Mouse (Mus musculus) thymus, postnatal 14 days (tissue): ENCODE measurements at regions not wholly inside any gene's neighbourhood (a gene's known extent, or its start where the extent isn't known, plus 50 kb on each side); places are given as distances from the start of the nearest gene placed in this dataset.
A peak's percentile ranks its signal among the peaks of the same experiment; 100 is the strongest.

ENCODE experiments used
- DNase-seq: peaks from one replicate; pipeline ENCODE4 v3.0.0; 2021

DNA sequence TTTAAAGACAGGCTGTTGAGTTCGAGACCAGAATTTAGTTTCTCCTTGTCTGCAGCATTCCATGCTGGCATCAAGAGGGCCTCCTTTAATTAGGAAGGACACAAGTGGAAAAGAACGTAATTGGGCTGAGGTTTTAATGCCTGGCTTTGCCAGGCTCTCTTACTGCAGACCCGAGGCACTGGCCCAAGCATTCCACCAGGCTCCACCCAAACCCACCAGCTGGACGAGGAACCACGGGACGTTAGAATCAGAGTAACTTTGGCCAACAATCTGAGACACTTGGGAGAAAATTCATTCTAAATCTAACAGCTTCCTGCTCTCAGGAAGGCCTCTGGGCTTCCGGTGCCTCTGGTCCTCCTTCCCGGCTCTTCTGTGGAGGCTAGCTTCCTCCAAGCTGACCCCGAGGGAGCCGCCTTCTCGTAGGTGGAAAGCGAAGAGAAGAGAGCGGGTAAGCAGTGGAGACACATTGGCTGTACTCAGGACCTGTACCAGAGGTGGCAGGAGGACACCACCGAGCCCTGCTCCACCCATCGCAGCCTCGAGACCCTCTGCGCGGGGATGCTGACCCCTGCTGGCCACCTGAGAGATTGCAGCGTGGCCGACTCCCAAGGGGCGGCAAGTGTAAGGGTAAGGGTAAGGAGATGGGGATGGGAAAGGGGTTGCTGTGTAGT, 105.5 kb downstream of the Tmem17 start:
- DNase-seq: peak; percentile 87

DNA sequence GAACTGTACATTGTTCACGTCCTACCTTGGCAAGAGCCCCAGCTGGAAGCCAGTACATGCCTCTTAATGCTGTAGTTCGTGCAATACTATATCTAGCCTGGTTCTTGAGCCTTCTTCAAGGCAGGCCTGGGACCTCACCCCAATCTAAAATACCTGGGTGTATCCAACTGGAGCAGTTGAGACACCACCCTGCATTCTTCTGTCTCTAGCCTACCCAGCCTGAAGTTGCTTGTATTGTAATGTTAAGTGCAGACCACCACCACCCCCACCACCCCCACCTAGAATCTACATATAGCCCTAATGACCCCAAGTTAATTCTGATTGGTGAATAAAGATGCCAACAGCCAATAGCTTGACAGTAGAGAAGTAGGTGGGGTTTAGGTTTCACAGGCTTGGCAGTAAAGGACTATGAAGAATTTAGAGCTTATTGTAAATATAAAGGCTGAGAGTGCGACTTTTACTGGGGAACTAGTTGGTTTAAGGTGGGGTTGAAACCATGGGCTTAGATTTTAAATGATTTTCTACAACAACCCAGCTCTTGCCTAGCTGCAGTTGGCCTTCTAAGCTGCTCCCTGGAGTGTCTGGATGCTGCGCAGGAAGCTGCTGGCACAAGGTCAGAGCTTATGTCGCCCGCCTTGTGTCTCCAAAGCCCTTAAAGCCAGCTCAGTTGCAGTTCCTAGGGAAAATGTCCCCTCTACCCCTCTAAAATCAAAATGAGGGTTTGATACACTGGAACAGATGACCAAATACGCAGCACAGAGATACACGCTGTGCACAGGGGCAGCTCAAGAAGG, 109.2 kb downstream of the Tmem17 start:
- no peak for DNase-seq

DNA sequence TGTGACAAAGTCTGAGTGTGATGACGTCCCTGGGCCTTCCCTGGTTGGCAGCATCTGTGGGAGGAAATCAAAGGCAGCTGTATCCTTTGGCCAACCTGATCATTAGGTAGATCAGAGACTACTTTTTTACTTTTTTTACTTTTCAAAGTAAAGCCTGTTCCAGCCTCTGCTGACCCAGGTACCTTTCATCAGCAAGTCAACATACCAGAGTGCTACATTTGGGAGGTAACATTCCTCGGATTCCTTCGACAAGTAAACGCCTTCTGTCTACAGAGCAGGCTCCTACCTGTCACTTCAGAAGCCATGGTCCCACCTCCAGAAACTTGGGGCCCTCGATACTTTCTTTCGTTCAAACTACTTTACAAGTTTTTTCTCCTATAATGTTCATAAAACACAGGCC, 110.0 kb downstream of the Tmem17 start:
- DNase-seq: no peak

DNA sequence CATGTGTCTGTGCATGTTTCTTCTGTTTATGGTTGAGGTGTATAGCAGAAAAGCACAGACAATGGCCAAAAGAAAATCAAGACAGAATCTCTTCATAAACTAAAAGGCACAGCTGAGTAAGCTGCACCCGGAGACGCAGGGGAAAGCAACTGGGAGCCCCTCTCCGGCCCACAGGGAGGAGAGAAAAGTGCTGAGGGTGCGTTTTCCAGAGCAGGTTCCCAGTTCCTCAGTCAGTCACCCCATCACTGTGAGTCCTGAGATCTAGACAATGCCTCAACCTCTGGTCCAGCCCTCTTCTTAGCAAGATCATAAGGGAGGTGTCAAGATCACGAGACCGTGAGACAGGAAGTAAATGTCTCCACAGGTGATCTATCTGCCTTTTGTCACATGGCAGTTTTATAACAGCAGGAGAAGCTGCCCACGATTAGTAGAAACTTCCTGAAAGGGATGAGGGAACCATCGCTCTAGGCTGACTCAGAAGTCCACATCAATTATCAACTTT, 110.7 kb downstream of the Tmem17 start:
- no peak for DNase-seq

GRCm38 (mm10) chr11:22626407-22626806, 114.5 kb downstream of the Tmem17 start:
- DNase-seq: no peak

DNA sequence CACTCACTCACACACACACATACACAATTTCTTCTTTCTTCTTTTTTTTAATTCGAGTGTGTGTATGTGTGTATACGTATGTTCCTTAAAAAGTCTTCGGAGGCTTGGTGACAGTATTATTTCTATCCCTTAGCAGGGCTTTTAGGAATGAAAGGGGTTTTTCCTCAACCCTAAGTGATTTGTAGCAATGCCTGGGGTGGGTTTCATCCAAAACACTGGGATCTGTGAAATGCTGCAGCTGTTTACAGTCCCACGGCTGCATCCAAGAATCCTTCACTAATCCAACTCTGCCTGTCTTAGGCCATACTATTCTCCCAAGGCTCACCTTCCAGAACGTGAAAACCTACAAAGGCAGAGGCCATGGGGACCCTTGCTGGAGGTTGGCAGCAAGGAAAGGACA, 116.6 kb downstream of the Tmem17 start:
- no peak for DNase-seq

- DNase-seq: no peak
Measured at GRCm38 (mm10) chr11:22628979-22629378, 117.1 kb downstream of the Tmem17 start.

DNA sequence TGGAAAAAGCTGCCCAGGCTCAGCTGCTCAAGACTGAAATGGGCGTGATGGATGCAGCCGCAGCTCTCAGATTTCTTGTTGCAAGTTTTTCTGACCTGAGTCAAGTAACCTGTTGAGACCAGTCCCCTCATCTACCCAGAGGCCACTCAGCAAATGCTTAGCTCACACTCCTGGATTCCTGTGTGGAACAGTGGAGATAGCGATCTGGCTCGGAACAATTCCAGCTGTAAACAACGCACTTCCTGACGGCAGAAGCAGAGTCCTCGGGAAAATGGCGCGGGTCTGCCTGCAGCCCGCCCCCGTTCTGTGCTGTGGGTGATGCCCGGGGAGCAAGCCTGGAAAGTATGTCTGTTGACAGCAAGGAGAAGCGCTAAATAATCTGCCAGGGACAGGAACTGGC, 117.7 kb downstream of the Tmem17 start:
- no peak for DNase-seq

GRCm38 (mm10) chr11:22629991-22630390, 118.1 kb downstream of the Tmem17 start:
- DNase-seq: no peak

- DNase-seq: no peak
Measured at GRCm38 (mm10) chr11:22630982-22631381, 119.1 kb downstream of the Tmem17 start.

- peak; percentile 37 for DNase-seq
Measured at GRCm38 (mm10) chr11:22631606-22632313, 119.9 kb downstream of the Tmem17 start.

DNA sequence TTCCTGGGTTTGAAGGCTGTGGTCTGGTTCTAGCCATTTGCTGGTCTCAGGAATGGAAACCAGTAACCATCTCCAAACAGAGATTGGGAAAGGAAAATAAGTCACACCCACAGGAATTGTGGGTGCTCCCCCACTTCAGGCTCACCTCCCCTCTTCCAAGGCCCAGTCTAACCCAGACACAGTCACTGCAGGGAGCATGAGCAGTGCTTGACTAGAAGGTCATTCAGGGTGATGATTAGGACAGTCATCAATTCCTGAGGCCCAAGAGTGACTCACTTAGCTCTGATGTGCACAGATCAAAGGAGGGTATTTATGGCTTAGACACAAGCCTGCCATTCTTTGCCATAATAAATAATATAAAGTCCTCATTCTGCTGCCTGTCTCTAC, 120.4 kb downstream of the Tmem17 start:
- no peak for DNase-seq

- no peak for DNase-seq
Measured at GRCm38 (mm10) chr11:22632988-22633387, 121.1 kb downstream of the Tmem17 start.

DNA sequence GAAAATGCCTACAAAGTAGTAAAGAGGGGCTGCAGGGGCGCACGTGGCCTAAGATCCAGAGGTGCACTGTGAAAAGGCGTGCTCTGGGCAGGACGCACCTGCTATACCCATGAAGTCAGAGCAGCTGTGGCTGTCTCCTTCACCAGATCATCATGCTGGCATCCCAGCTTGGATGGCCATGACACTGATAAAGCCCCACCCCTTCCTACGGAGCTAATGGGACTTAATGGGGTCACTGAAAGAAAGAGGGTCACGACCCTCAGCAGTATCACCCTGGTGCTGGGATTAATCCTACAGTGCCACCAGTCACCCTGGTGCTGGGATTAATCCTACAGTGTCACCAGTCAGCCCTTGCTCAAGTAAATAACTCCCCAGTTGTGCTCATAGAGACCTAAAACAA, 122.1 kb downstream of the Tmem17 start:
- DNase-seq: no peak

DNA sequence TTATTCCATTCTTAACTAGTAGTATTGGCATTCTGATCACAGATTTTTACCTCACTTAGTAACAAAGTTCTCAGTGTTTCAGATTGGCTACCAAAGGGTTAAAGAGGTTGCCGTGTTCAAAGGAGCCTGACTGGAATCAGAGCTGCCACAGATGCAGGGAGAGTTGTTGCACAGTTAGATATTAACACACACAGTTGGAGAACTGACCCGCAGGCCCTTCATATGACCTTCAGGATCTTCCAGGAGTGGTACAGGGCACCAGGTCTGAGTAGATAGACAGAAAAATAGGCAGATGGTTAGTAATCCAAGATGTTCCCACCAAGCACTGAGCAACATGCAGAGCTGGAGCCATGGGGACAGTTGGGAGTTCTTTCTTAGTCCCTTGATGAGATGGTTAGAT, 123.1 kb downstream of the Tmem17 start:
- no peak for DNase-seq

DNA sequence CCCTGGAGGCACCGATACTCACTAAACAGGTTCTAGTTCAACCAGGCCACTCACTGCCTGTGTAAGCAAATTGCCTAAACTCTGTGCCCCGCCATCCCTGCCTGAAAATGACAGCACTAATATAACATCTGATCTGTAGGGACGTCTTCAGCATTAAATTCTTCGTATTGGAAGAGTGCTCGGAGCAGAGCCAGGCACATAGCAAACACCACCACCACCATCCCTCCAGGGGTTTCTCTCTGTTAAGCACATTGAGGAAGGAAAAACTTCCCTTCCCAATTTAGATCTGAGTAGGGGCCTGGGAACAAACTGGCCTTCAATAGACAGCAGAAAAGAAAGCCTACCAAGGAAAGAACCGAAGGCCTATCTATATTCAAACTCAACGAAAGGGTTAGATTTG, 124.4 kb downstream of the Tmem17 start:
- DNase-seq: no peak

DNA sequence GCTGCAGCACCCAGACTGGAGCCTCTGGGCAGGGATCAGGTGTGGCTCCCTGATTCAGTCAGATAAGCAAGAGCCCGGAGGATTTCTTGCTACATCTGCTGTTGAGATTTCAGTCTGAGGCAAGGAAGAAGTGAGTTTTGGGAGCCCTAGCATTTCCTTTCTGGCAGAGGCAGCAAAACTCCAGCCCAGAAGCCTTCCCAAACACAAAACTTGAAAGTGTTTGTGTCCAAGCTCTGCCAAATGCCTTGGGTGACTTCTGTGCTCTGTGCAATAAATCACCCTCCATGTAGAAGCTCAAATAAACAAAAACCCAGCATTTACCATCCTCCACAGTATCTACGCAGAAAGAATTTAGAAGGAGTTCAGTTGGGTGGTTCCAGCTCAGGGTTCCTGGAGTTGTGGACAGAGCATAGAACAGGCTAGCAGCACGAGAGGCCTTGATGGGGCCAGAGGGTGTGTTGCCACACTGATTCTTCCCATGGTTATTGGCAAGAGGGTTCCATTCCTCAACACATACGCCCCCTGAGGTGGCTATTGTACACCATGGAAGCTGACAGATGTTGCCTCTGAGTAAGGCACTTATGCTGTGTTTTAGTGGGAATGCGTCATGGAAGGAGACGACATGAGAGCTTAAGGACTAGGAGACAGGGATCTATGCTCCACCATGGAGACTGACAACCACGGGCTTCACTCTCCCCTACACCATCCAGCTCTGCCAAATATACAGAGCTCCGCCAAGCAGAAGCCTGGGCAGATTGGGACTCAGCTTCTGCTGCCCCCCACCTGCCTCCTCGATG, 125.1 kb downstream of the Tmem17 start:
- DNase-seq: no peak

DNA sequence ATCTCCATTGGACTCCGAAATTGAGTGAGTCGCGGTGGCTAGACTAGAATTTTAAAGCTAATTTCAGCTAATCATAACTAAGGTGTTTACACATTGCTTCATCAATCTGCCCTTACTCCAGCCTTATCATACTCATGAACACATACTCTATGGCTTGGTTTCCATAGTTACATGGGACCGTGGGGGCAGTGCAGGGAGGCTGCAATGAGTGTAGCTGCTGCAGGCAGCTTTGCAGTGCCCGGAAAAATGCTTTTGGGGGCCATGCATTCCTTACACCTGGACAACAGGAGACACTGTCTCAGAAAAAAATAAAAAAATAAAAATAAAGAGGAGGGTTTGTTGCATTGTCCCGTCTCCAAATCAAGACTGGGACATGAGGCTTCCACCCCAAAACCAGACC, 126.3 kb downstream of the Tmem17 start:
- DNase-seq: no peak

- DNase-seq: no peak
Measured at GRCm38 (mm10) chr11:22638700-22639099, 126.8 kb downstream of the Tmem17 start.

GRCm38 (mm10) chr11:22640371-22640990, 128.6 kb downstream of the Tmem17 start:
- DNase-seq: no peak

GRCm38 (mm10) chr11:22641450-22641849, 129.6 kb downstream of the Tmem17 start:
- no peak for DNase-seq

- no peak for DNase-seq
Measured at GRCm38 (mm10) chr11:22644010-22644625, 132.2 kb downstream of the Tmem17 start.
